Mouse (Mus musculus) stomach, postnatal 0 days (tissue): ENCODE measurements around the gene Tada3. TPM values are rescaled to one million over a fixed set of nuclear protein-coding genes. Genes with fewer than 3 reads are reported as not detected.

Experiments used
- ATAC-seq: fragments of 200-750 bp; cut with Nextera tagmentation; 2 replicates; pipeline ENCODE4 v1.8.0; 2017; ENCODE audit not compliant: low FRiP score, low TSS enrichment
- DNase-seq: peaks from one replicate; pipeline ENCODE4 v3.0.0-alpha.2; 2016; ENCODE audit warnings: low spot score
- H3K27ac ChIP-seq: fragments of 300-500 bp; sonication (generic); replicated peaks from 2 replicates; pipeline ENCODE4 v1.5.1; 2014; ENCODE audit warnings: mild to moderate bottlenecking, control low read depth
- H3K27me3 ChIP-seq: fragments of 300-500 bp; sonication (generic); 2 replicates; pipeline ENCODE4 v1.6.1; 2014; ENCODE audit warnings: low read length; ENCODE audit not compliant: control insufficient read depth, insufficient read depth
- H3K36me3 ChIP-seq: fragments of 300-500 bp; sonication (generic); 2 replicates; pipeline ENCODE4 v1.6.1; 2014; ENCODE audit warnings: low read length, mixed read lengths; ENCODE audit not compliant: control insufficient read depth, insufficient read depth
- H3K4me1 ChIP-seq: fragments of 300-500 bp; sonication (generic); replicated peaks from 2 replicates; pipeline ENCODE4 v1.6.1; 2014; ENCODE audit warnings: antibody characterized with exemption; ENCODE audit not compliant: control insufficient read depth, insufficient read depth
- H3K4me2 ChIP-seq: fragments of 300-500 bp; sonication (generic); replicated peaks from 2 replicates; pipeline ENCODE4 v1.6.1; 2014; ENCODE audit warnings: low read depth, mild to moderate bottlenecking, control low read depth, moderate library complexity
- H3K4me3 ChIP-seq: fragments of 300-500 bp; sonication (generic); 2 replicates; pipeline ENCODE4 v1.5.1; 2014; ENCODE audit warnings: low read depth, low read length, control low read depth
- H3K9ac ChIP-seq: fragments of 300-500 bp; sonication (generic); 2 replicates; pipeline ENCODE4 v1.6.1; 2014; ENCODE audit warnings: mild to moderate bottlenecking, low read length, control low read depth, mixed read lengths
- H3K9me3 ChIP-seq: fragments of 300-500 bp; sonication (generic); 2 replicates; pipeline ENCODE4 v1.6.1; 2016; ENCODE audit warnings: low read length; ENCODE audit not compliant: control insufficient read depth
- CTCF ChIP-seq: IDR thresholded peaks from 2 replicates; pipeline ENCODE4 v1.5.1; 2016; ENCODE audit warnings: antibody characterized with exemption, low read depth, mild to moderate bottlenecking, moderate library complexity
- EP300 ChIP-seq: optimal IDR thresholded peaks from 2 replicates; pipeline ENCODE3; 2016; ENCODE audit warnings: antibody characterized with exemption
- WGBS: fragments of 180-500 bp; shearing (Covaris S2); extraction: QIAGEN DNeasy Blood & Tissue Kit; methylation state at CpG from one replicate; pipeline ENCODE4 v1.1.7; 2014; 5-methylcytosine and 5-hydroxymethylcytosine counted together
- polyA plus RNA-seq: library from polyadenylated mRNA; unstranded; fragments of >200 nt; fragmentation: Nextera tagmentation; extraction: Ambion mirVana; gene quantifications from 2 replicates; pipeline ENCODE4 v1.2.1, GENCODE M21; 2015

The Tada3 gene
- polyA plus RNA-seq, result 21.3 and 23.8 TPM in 2 replicates

DNA sequence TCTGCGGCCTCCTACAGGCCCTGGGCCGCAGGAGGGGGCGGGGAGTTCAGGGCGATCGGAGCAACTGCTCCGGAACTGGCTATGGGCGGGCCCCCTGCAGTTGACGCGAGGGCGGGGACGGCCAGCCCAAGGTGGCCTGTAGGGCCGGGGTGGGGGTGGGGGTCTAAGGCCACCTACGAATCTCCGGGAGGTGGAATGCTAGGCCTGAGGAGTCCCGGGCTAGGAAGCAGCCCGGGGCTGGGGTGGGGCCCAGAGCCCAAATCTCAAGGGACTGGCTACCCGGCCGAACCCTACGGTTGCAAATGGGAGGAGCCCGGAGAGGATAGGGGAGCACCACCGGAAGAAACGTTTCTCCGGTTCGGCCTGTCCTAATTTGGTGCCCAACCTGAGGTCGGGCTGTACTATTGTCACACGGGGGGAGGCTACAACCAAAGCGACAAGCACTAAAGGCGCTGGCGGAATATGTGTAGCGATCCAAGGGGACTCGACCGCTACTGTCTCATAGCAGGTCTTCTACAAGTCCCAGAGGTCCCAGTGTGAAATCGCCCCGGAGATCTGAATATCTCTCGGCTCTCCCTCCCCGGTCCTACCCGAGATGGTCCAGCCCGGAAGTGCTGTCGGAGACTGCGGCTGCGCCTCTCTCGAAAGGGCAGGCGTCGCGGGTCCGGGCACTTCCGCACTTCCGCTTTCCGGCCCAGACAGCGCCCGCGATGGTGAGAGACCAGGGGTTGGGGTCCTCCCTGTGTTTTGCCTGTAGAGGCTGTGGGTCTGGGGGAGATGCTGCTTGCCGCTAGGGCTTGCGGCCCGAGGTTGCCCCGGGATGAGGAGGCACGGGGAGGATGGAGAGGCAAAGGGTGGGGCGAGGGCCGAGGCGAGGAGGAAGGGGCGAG is at the start of gene Tada3, which contains the start of gene Arpc4:
Gene Tada3 (minus strand): TSS at position 388 of the 890 bp plus-strand sequence.
Gene Arpc4 (plus strand): TSS at position 620 of the 890 bp plus-strand sequence.
- peak; percentile 93 for DNase-seq

DNA sequence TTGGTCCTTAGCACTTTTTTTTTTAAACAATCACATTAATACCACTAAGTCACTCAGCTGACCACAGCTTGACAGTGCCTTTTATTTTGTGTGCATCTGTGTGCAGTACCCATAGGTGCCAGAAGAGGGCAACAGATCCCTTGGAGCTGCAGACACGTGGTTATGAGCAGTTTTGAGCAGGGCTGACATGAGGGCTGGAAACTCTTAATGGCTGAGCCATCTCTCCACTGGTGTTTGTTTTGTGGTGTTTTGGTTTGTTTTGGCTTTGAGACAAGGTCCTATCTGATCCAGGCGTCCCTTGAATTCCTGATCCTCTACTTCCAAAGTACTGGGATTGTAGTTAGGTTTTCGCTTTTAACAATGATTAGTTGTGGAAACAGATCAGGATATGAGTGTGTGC is 49.7 kb upstream of the Tada3 start:
- DNase-seq, result peak; percentile 70
- no peak overlapping the region for H3K9ac ChIP-seq
- 59% methylated on average over 3 of the region's 3 CpGs for WGBS
- H3K4me2 ChIP-seq, result no peak overlapping the region
- H3K4me3 ChIP-seq, result no peak overlapping the region
- no peaks in the 10 kb centered on the region for H3K36me3 ChIP-seq
- H3K9me3 ChIP-seq, result no peaks in the 10 kb centered on the region
- peak; percentile 30; the same call in 1 of the 2 replicates for ATAC-seq
- TF ChIP-seq CTCF (peak; percentile 83), EP300 (no peak)
- H3K27me3 ChIP-seq, result no peaks in the 10 kb centered on the region
- H3K27ac ChIP-seq, result no peak overlapping the region
- H3K4me1 ChIP-seq, result no peaks in the 10 kb centered on the region

More for the DNA sequence above, at the start of gene Tada3, which contains the start of gene Arpc4:
- TF ChIP-seq EP300 (peak; percentile 93), CTCF (peak; percentile 44; the same call in 1 of the 2 replicates)
- H3K4me2 ChIP-seq, result peak within 1 kb of the TSS; percentile 82
- H3K36me3 ChIP-seq, result peaks cover 22% of the 10 kb centered on the region
- 1% methylated on average over 60 of the region's 61 CpGs for WGBS
- peak; percentile 97 for ATAC-seq
- peaks cover 2% of the 10 kb centered on the region; the same call in 1 of the 2 replicates for H3K4me1 ChIP-seq
- H3K9ac ChIP-seq, result peak within 1 kb of the TSS; percentile 98
- H3K4me3 ChIP-seq, result peak within 1 kb of the TSS; percentile 98
- no peaks in the 10 kb centered on the region for H3K9me3 ChIP-seq
- peak within 1 kb of the TSS; percentile 96 for H3K27ac ChIP-seq
- H3K27me3 ChIP-seq, result no peaks in the 10 kb centered on the region

DNA sequence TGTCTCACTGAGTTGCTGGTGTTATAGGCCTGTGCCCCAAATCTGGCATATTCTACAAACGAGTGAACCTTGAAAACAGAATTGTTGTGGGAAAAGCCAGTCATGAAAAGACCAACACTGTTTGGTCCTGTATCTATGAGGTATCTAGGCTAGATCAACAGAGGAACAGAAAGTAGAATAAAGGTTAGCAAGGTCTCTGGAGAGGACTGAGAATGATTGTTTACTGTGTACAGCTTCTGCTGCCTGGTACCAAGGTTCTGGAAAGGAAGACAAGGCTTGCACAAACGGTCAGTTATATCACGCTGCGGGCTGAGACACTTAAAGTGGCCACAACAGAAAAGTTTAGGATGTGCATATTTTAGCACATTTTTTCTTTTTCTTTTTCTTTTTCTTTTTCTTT is 49.0 kb upstream of the Tada3 start:
- WGBS, result 86% methylated on average over 4 of the region's 4 CpGs

DNA sequence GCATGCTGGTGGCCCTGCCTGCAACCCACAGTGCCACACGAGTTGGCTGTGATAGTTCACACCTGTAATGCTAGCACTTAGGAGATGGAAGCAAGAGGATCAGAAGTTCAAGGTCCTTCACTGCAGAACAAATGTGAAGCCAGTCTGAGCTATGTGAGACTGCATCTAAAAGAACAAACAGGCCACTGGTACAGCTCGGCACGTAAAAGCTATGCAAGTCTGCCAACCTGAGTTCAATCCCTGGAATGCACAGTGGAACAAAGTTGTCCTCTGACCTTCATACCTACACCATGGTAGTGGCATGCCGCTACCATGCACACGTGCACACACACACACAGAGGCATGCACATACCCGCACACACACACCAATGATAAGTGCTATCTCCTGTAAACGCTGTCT is 46.5 kb upstream of the Tada3 start:
- no peaks in the 10 kb centered on the region for H3K9me3 ChIP-seq
- ATAC-seq, result no peak
- no peak overlapping the region for H3K27ac ChIP-seq

More for the DNA sequence above, 49.0 kb upstream of the Tada3 start:
- no peak for DNase-seq
- Histone ChIP-seq H3K4me2 (no peak overlapping the region), H3K27me3 (no peaks in the 10 kb centered on the region), H3K9me3 (no peaks in the 10 kb centered on the region), H3K9ac (no peak overlapping the region), H3K4me1 (no peaks in the 10 kb centered on the region), H3K4me3 (no peak overlapping the region), H3K27ac (no peak overlapping the region), H3K36me3 (no peaks in the 10 kb centered on the region)
- TF ChIP-seq EP300 (no peak), CTCF (no peak)
- ATAC-seq, result no peak

DNA sequence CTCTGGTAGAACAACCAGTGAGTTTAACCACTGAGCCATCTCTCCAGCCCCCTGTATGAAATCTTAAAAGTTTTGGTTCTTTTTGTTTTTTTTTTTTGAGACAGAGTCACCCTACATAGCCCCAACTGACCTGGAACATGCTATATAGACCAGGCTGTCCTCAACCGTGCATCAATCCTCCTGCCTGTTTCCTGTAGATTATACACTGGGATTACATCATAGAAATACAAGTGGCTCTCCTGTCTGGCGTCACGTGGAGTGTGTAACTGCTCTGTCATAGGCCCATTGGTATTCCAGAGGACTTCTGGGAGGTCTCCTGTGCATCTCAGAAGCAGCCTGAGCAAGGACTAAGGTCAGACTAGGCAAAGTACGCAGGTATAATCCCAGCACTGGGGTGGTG is 45.3 kb upstream of the Tada3 start:
- Histone ChIP-seq H3K4me2 (no peak overlapping the region), H3K27me3 (no peaks in the 10 kb centered on the region), H3K4me3 (no peak overlapping the region), H3K9me3 (no peaks in the 10 kb centered on the region), H3K27ac (no peak overlapping the region), H3K4me1 (peaks cover 3% of the 10 kb centered on the region; the same call in 1 of the 2 replicates), H3K9ac (no peak overlapping the region), H3K36me3 (no peaks in the 10 kb centered on the region)
- WGBS, result 66% methylated on average over 4 of the region's 4 CpGs
- DNase-seq (no peak), ATAC-seq (no peak)
- no peak for TF ChIP-seq CTCF
- no peak for TF ChIP-seq EP300

More for the DNA sequence above, 46.5 kb upstream of the Tada3 start:
- WGBS, result 74% methylated on average over 7 of the region's 7 CpGs
- Histone ChIP-seq H3K9ac (no peak overlapping the region), H3K4me2 (no peak overlapping the region), H3K36me3 (no peaks in the 10 kb centered on the region), H3K4me1 (no peaks in the 10 kb centered on the region), H3K27me3 (no peaks in the 10 kb centered on the region), H3K4me3 (no peak overlapping the region)
- no peak for DNase-seq
- TF ChIP-seq CTCF (no peak), EP300 (no peak)

DNA sequence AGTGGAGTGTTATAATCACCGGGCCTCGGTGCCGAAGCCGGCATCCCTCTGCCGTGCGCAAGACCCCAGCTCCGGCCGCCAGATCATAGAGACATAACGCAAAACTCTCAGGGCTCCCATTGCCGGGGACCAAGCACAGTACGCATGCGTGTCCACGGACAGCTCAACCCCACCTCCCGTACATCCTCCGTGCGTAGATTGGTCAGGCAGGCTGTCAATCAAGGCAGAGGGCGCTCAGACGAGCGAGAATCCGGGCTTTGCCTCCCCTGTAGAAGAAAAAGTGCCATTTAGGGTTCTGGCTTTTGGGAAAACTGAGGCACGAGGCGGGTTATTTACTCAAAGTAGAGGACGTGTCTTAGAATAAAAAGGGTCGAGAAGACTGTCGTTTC is 41.5 kb upstream of the Tada3 start, which contains the start of gene Rpusd3:
Gene Rpusd3 (minus strand): TSS at position 142 of the 389 bp plus-strand sequence.
- H3K4me2 ChIP-seq, result peak within 1 kb of the TSS; percentile 74
- ATAC-seq (peak; percentile 97), DNase-seq (peak; percentile 96)
- no peaks in the 10 kb centered on the region for H3K9me3 ChIP-seq
- H3K9ac ChIP-seq, result peak within 1 kb of the TSS; percentile 66
- H3K27ac ChIP-seq, result peak within 1 kb of the TSS; percentile 8; the same call in 1 of the 2 replicates
- under 1% methylated on average over 25 of the region's 25 CpGs for WGBS
- TF ChIP-seq EP300 (no peak), CTCF (no peak)
- H3K4me3 ChIP-seq, result peak within 1 kb of the TSS; percentile 57
- H3K36me3 ChIP-seq, result no peaks in the 10 kb centered on the region
- no peaks in the 10 kb centered on the region for H3K27me3 ChIP-seq
- H3K4me1 ChIP-seq, result peaks cover 3% of the 10 kb centered on the region; the same call in 1 of the 2 replicates
